Mouse (Mus musculus): Measurements from ENCODE around the gene Vsx2. TPM values are rescaled to one million over a fixed set of nuclear protein-coding genes. Genes with fewer than 3 reads are reported as not detected.

Vsx2 gene
- not detected in 2 replicates for polyA plus RNA-seq (2012)

DNA sequence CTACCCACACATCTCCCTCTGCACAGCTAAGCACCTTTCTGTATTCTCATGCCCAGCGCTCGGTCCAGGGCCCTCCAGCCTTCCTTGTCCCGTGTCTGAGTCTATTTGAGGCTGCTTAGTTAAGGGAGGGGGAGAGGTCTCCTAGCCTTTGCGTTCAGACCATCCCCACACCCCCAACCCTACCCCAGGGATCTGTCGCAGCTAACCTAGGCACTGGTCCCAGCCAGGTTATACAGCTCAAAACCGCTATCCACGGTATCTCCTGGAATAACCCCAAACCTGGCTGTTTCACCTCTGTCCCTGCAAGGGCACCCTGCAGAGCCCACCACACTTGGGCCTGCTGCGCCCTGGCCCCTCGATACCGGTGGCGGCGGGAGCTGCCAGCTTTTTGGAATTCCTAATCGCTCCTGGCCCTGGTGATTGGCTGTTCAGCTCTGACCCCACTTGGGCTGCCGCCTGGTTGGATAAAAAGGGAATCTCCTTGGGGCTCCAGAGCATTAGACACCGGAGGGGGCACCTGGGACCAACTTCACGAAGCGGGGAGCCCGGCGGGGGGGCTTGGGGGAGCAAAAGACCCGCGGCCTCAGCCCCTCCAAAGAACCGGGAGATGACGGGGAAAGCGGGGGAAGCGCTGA is at the start of gene Vsx2:
TSS of gene Vsx2 (plus strand) at position 427 of the 635 bp plus-strand sequence.

DNA sequence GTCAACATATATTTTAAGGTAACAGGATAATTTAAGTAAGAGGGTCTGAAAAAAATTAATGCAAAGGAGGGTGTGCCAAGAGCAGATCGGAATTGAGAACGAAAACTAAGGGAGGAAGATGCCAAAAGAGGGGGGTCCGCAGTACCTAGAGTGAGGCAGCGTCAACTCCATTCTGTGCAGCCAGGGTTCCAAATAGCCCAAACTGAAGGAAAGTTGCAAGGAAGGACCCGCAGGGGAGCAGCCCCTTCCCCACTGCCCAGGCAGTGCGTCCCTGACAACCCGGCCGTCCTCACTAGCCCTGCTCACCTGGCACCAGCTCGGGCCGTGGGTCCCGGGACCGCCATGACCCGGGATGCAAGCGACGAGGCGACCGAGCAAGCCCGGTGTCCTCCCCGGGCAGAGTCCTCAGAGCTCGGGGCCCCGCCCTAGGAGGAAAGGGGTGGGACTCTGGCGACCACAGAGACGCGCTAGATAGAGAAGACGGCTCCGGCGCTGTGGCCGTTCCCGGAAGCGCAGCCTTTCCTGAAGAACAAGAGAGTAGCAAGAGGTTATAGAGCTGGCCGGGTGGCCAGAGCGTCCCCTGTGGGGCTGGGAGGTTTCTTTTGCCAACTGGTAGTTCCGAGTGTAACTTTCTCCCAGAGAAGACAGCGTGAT is 47.5 kb downstream of the Vsx2 start, which contains the start of gene Abcd4:
TSS of gene Abcd4 (minus strand) at position 437 of the 654 bp plus-strand sequence.

DNA sequence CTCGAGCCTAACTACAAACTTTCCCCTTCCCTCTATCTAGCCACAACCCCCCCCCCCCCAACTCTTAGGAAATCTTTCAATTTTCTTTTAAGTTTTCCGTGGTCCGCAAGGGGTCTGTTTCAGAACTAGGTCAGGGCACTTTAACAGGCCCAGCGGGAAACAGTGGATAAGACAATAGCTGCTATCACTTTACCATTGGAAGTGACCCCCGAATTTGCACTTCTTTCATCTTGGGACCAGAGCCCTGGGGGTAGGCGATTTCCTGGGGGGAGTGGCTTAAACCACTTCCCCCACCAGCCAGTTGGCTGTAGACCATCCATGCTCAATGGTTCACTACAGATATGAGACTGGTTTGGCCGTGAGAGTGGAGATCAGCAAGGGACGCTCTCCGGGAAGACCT is 71.1 kb downstream of the Vsx2 start, which contains the start of gene Vrtn:
TSS of gene Vrtn (plus strand) at position 366 of the 400 bp plus-strand sequence.

Other genes with a start within 250 kb of the Vsx2 start
- gene Coq6, start 208.1 kb upstream of the Vsx2 start, polyA plus RNA-seq (2012) = 9.3 and 10.3 TPM in 2 replicates
- gene Fam161b, start 207.9 kb upstream of the Vsx2 start, polyA plus RNA-seq (2012) = 0.27 and 0.35 TPM in 2 replicates
- gene Entpd5, start 160.7 kb upstream of the Vsx2 start, polyA plus RNA-seq (2012) = 3.1 and 3.5 TPM in 2 replicates
- 1.1 and 1.7 TPM in 2 replicates for gene Bbof1, start 160.7 kb upstream of the Vsx2 start, polyA plus RNA-seq (2012)
- gene Rnf113a2, start 152.6 kb upstream of the Vsx2 start, polyA plus RNA-seq (2012) = 31.4 and 37.9 TPM in 2 replicates
- 1.2 and 1.5 TPM in 2 replicates for gene Aldh6a1, start 118.8 kb upstream of the Vsx2 start, polyA plus RNA-seq (2012)
- gene Lin52, start 118.3 kb upstream of the Vsx2 start, polyA plus RNA-seq (2012) = 0.70 and 0.90 TPM in 2 replicates
- gene Abcd4, start 47.7 kb downstream of the Vsx2 start, polyA plus RNA-seq (2012) = 3.3 and 4.1 TPM in 2 replicates
- not detected in 2 replicates for gene Vrtn, start 71.3 kb downstream of the Vsx2 start, polyA plus RNA-seq (2012)
- gene Syndig1l, start 129.1 kb downstream of the Vsx2 start, polyA plus RNA-seq (2012) = 0.10 and 0.22 TPM in 2 replicates
- 313 and 426 TPM in 2 replicates for gene Npc2, start 203.4 kb downstream of the Vsx2 start, polyA plus RNA-seq (2012)
- gene Isca2, start 203.5 kb downstream of the Vsx2 start, polyA plus RNA-seq (2012) = 30.2 and 32.4 TPM in 2 replicates